Mouse (Mus musculus) ovary, postnatal 14 days (tissue): ENCODE measurements around the gene Nutm1.

Experiments used
- DNase-seq: peaks from one replicate; pipeline ENCODE4 v3.0.0; 2022; ENCODE audit warnings: low spot score

Gene Nutm1

GRCm38 (mm10) chr2:112261748-112262653 lies 2.9 kb upstream of the Nutm1 start, which contains the start of gene Nop10:
Nop10 (plus strand) TSS chr2:112261926.
- DNase-seq: peak; percentile 71

GRCm38 (mm10) chr2:112254675-112255515 lies 4.2 kb downstream of the Nutm1 start:
- no peak for DNase-seq

DNA sequence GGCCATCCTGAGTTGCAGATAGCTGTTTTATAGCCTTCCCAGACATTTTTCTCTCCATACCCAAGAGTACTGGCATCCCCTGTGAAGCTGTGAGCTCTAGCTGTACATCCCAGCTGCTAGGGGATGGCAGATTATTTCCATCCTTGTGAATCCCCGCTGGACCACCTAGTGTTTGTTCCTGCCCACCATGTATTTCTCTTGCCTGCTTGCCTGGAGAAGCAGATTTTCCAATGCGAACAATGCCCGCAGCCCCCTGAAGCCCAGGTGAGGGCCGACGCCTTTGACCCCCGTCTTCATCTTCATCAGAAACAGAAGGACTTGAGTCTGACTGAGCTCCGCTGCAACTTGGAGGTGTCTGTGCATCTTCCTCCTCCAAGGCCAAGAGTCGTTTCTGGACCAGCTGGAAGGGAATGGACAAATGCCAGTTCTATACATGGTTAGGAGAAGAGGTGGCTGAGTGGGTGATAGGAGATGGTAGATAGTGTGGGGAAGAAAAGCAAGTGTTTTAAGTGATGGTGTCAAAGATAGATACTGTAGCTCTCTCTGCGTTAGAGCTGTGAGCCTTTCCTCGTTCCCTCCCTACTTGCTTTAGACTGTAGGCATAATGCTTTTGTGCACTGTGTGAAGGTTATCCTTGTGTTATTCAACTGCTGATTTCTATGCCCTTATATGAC lies 9.2 kb downstream of the Nutm1 start:
- DNase-seq: no peak

DNA sequence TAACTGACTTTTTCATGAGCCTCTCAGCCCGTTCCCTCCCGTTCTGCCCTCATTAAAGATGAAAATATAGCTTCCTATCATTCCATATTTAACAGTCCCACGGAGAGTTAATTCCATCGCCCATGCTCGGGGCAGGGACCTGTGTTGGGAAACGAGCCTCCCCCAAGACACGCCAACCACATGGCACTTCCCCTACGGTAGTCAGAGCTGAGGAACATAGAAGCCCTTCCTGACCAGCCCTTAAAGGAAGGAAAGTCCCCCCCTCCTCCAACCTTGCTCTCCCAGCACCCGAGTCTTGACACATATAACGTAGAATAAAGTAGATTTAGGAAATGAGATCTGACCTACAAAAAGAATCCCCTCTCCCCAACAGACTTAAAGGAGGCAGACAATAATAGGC lies 11.8 kb downstream of the Nutm1 start:
- DNase-seq: no peak

DNA sequence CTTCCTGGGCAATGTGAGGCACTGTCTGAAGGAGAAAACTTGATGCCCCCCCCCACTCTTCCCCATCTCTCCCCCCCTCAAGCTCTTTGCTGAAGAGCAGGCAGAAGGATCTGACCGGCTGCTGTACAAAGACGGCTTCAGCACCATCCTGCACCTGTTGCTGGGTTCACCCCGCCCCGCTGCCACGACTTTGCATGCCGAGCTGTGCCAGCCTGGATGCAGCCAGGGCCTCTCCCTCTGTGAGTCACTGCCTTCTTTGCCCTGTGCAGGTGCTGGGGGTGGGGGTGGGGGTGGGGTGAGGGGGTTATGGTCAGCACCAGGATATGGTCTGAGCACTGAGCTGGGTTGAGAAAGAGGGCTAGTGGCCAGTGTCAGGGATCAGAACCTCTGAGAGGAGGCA lies 12.9 kb downstream of the Nutm1 start:
- no peak for DNase-seq

GRCm38 (mm10) chr2:112245307-112245706 lies 13.8 kb downstream of the Nutm1 start:
- DNase-seq: no peak

DNA sequence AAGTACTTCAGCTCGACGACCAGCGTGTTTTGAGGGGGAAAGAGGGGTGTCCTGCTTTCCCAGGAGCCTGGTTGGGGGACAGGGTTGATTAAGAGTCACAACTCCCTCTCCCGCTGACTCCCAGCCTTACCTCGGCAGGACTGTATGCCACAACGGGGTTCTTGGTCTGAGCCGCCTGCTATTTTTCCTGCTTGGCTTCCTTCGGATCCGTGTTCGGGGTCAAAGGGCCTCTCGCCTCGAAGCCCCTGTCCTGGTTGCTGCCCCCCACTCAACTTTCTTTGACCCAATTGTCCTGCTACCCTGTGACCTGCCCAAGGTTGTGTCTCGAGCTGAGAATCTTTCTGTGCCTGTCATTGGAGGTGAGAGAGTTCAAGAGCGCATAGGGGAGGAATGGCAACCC lies 17.3 kb downstream of the Nutm1 start:
- no peak for DNase-seq

DNA sequence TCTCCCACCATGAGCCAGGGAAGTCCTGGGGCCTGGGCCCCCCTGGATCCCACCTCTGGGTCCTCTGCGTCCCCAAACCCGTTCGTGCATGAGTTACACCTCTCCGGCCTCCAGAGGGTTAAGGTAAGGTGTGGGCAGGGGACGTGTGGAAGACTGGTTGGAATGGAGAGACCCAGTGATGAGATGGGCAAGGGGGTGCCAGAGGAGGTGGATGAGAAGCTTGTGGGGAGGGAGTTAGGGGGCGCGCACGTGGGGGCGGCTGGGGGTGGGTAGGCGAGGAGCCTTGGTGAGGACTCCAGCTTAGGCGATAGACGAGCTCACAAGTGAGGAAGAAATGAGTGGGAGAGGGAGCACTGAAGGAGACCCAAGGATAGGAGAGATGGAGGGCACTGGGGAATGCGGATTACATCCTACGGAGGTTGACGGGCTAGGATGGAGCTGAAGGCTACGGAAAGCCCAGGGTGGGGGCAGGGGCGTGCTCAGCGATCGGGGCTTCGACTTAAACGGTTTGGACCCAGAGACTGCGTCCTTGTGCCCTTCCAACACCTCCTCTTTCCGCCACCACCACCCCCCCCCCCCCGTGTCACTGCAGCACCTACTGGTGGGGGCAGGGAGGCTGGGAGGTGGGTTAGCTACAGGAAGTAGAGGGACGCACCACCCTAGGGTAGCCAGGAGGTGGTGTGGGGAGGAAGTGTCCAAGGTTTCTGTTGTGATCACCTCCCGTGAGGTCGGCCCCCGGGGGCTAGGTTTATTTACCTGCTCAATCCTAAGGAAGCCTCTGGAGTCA lies 19.0 kb downstream of the Nutm1 start:
- DNase-seq: no peak

- DNase-seq: peak; percentile 90
Observed at GRCm38 (mm10) chr2:112239212-112239934, 19.7 kb downstream of the Nutm1 start, which contains the start of gene Lpcat4. Lpcat4 (plus strand) TSS chr2:112239468.

DNA sequence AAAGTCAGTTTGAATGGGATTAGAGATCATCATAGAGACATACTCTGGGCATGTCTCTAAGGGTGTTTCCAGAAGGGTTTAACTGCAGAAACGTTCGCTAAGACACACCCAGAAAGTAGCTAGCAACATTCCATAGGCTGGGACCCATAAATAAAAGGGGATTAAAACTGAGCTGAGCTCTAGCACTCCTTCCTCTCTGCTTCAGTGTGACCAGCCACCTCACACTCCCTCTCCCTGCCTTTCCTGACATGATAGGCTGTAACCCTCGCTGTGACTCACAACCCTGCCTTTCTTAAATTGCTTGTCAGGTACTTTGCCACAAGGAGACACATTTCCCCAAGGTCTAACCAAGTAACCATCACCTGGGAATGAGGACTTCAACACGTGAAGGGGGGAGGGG lies 21.1 kb downstream of the Nutm1 start:
- no peak for DNase-seq

GRCm38 (mm10) chr2:112236620-112237019 lies 22.5 kb downstream of the Nutm1 start:
- no peak for DNase-seq

DNA sequence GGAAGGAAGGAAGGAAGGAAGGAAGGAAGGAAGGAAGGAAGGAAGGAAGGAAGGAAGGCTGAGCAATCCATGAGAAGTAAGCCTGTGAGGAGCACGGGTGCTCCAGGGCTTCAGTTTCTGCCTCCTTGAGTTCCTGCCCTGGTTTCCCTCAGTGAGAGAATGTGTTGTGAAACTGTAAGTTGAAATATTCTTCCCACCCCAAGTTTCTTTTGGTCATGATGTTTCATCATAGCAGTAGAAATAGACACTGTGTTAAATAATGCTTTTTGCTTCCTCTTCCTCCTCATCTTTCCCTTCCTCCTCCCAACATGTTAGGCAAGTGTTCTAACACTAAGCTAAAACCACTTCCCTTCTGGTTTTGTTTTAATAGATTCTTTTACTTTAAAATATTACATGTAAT lies 26.5 kb downstream of the Nutm1 start:
- no peak for DNase-seq

GRCm38 (mm10) chr2:112224356-112224755 lies 34.7 kb downstream of the Nutm1 start:
- no peak for DNase-seq

DNA sequence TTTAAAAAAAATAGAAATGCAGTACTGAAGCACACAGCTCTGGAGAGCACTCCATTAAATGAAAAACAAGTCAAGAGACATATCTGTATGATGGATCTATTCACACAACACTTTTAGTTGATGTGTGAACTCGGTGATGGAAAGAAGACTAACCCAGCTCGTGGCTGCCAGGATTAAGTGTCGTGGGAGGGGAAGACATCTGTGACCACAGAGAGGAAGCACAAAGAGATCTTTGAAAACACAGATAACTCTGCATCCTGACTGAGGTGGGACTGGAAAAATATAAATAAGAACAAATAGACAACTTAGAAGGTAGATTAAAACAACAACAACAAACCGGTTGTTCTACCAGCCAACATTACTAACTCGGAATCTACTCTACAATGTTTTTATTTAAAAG lies 36.5 kb downstream of the Nutm1 start:
- no peak for DNase-seq

DNA sequence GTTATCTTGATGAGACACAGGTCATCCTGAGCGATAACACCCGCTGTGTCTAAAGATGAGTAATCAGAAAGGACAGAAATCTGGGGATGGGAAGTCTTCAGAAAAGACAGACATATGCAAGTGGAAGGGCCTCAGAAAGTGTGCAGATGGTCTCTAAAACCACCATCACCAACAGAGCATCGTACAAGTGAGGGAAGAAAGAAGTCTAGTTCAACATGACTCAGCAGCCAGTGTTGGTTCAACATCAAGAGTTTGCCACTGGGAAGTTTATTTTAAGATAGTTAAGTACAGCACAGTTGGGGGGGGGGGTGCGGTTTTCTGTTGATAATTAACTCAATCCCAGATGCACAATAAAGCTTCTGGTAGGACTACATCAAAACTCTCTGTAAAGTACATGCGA lies 38.2 kb downstream of the Nutm1 start:
- no peak for DNase-seq

- DNase-seq: no peak
Observed at GRCm38 (mm10) chr2:112217614-112218013, 41.5 kb downstream of the Nutm1 start.

- DNase-seq: no peak
Observed at GRCm38 (mm10) chr2:112215977-112216376, 43.1 kb downstream of the Nutm1 start.

DNA sequence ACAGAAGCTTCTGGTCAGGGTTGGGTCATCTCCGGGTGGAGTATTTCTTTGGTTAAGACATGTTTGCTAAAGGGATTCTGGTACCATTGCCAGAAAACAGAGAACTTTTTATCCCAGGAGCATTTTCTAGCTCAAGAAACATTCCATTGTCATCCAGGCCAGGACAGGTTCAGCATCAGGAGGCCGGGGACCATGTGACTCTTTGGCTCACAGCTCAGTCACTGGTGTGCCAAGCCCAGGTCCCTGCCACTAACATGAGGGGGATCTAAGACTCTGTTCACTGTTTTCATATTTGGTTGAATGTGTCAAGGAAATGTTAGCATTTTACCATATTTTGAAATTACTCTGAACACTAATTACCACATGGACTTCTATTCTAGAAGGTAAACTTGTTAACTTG lies 48.4 kb downstream of the Nutm1 start:
- no peak for DNase-seq

DNA sequence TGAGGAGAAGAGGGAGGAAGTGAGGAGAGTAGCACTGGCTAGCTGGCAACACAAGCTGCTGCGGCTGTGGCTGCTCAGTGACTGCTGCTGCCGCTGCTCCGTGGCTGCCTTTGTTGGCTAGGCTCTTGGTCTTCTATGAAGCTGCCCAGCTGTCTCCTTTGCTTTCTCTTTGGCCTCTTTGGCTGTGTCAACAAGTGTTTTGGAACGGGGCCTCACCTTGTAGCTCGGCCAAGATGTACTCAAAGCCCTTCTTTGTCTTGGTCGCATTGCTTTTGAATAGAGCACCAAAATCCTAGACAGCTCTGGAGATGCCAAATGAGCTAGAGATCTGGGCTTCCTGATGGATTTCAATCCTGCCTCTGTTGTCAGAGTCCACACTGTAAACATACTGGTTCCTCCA lies 48.9 kb downstream of the Nutm1 start:
- DNase-seq: peak; percentile 19

GRCm38 (mm10) chr2:112203056-112203455 lies 56.0 kb downstream of the Nutm1 start:
- DNase-seq: no peak
